Mouse (Mus musculus): Measurements from ENCODE around the gene Ears2. TPM values are rescaled to one million over a fixed set of nuclear protein-coding genes. Genes with fewer than 3 reads are reported as not detected.

The Ears2 gene
- polyA plus RNA-seq, 1 experiment from 2014 or later = 16.5 TPM

DNA sequence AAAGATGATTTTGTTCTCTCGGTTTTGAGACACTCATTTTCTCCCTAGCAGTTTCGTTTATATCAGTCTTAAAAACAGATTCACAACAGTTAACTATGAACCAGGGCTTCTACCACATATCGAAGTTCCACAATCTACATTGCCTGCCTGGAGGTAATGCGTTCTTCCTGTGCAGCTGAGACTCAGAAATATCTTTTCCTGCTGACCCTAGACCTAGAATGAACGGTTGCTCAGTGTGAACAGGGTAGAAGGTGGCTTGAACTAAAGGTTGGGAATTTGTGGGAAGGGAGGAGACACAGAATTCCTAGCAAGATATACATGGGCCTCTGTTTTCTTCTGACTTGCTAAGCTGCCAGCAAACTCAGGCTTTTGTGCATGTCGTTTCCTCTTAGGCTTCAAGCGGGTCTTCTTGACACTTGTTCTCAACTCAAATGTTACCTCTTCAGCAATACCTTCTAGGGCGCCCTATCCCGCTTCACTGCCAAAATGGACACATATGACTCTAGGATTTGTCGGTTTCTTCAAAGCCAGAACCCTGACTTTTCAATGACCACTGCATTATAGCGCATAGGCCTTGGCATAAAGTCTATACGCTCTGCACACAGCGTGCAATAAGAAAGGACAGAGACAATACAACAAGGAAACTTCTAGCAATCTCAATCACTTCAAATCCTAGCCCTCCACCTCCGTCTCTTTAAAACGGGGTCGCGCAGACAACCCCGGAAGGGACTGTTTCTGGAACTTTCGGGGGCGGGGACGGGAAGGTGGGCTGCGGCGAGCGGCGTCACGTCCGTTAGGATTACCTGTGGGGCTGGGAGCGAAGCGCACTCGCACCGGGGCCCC lies 740 bp downstream of the Ears2 start:
- Histone ChIP-seq H3K4me1 (ENCODE audit: insufficient read depth) (0 out of 2 replicates have a peak, but pooled peaks cover 4% of the 10 kb centered on the region), H3K4me2 (peak overlapping the region; percentile 91), H3K4me3 (ENCODE audit: low read depth, low read length) (peak overlapping the region; percentile 100), H3K36me3 (ENCODE audit: insufficient read depth) (peaks cover 37% of the 10 kb centered on the region), H3K27ac (ENCODE audit: low read depth) (peak overlapping the region; percentile 94), H3K27me3 (ENCODE audit: insufficient read depth, low read length) (no peaks in the 10 kb centered on the region), H3K9me3 (ENCODE audit: low read depth, low read length) (no peaks in the 10 kb centered on the region), H3K9ac (peak overlapping the region; percentile 93)
- WGBS = 13% methylated on average over 31 of the region's 31 CpGs
- no peak for TF ChIP-seq CTCF (IDR thresholded peaks at IDR 0.05; ENCODE audit: low read depth)
- ATAC-seq (ENCODE audit: insufficient read depth) = no peak; the same call in 1 of the 2 replicates
- DNase-seq = no peak

DNA sequence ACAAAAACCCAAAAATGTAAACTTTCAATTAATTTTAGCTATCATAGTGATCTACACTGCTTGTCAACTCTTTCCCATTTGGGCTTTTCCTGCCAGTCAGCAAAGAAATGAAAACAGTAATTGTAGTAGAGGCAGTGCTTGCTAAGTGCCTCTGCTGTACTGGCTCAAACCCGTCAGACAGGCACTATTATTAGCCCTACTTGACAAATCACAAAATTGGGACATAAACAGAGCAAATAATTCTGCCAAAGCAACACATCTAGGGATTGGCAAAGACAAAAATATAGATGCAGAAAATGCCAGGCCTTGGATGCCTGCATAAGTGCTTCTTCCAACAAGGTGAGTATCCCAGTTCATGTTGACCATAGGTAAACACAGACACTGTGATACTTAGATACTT lies 1.4 kb downstream of the Ears2 start:
- Histone ChIP-seq H3K36me3 (ENCODE audit: insufficient read depth) (peaks cover 38% of the 10 kb centered on the region), H3K4me3 (ENCODE audit: low read depth, low read length) (peak overlapping the region; percentile 100; the same call in 1 of the 2 replicates), H3K9ac (peak overlapping the region; percentile 93; the same call in 1 of the 2 replicates), H3K27me3 (ENCODE audit: insufficient read depth, low read length) (no peaks in the 10 kb centered on the region), H3K4me2 (peak overlapping the region; percentile 91), H3K4me1 (ENCODE audit: insufficient read depth) (0 out of 2 replicates have a peak, but pooled peaks cover 4% of the 10 kb centered on the region), H3K9me3 (ENCODE audit: low read depth, low read length) (no peaks in the 10 kb centered on the region), H3K27ac (ENCODE audit: low read depth) (peak overlapping the region; percentile 94; the same call in 1 of the 2 replicates)
- DNase-seq = no peak
- no peak for ATAC-seq (ENCODE audit: insufficient read depth)
- WGBS = 51% methylated on average over 1 of the region's 1 CpGs
- no peak for TF ChIP-seq CTCF (IDR thresholded peaks at IDR 0.05; ENCODE audit: low read depth)

DNA sequence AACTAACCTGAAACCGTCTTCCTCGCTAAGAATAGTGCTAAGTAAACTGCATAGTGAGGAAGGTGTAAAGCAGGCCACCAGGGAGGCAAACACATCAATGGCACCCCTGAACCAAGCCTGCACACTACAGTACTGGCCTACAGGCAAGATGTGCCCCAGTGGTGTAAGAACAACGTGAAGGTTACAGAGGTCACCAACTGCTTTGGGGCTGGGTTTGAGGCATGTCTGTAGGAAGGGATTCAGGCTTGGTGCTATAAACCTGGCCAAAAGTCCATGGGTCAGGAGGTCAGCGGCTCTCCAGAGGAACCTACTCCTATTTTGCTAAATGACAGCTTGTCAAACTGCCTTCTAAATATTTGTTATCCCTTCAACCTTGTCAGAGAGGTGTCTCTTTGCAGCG lies 10.4 kb downstream of the Ears2 start:
- no peak for ATAC-seq (ENCODE audit: insufficient read depth)
- no peak for TF ChIP-seq CTCF (IDR thresholded peaks at IDR 0.05; ENCODE audit: low read depth)

DNA sequence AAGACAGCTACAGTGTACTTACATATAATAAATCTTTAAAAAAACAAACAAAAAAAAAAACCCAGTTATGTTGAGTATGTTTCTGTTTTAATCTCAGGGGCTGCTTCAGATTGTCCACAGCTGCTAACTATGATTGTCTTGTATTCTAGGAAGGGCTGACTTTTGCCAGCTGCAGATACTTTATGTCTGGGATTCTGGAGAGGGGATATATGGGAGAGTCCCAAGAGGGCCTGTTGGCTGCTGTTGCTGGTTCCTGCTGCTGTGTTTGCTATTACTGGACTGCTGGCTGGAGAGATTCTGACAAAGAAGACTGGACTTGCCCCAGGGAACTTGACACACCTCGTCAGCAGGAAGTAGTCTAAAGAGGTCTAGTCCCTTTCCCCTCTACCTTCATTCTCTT lies 16.2 kb downstream of the Ears2 start:
- H3K4me1 ChIP-seq (ENCODE audit: insufficient read depth) = no peaks in the 10 kb centered on the region
- no peaks in the 10 kb centered on the region for H3K27me3 ChIP-seq (ENCODE audit: insufficient read depth, low read length)
- DNase-seq = no peak
- no peak overlapping the region for H3K9ac ChIP-seq
- H3K9me3 ChIP-seq (ENCODE audit: low read depth, low read length) = no peaks in the 10 kb centered on the region
- ATAC-seq (ENCODE audit: insufficient read depth) = no peak
- H3K4me3 ChIP-seq (ENCODE audit: low read depth, low read length) = no peak overlapping the region
- WGBS = 76% methylated on average over 1 of the region's 1 CpGs
- TF ChIP-seq CTCF (IDR thresholded peaks at IDR 0.05; ENCODE audit: low read depth) = no peak
- H3K27ac ChIP-seq (ENCODE audit: low read depth) = no peak overlapping the region
- no peak overlapping the region for H3K4me2 ChIP-seq
- H3K36me3 ChIP-seq (ENCODE audit: insufficient read depth) = peaks cover 44% of the 10 kb centered on the region

More for the DNA sequence above, 10.4 kb downstream of the Ears2 start:
- Histone ChIP-seq H3K27ac (ENCODE audit: low read depth) (no peak overlapping the region), H3K27me3 (ENCODE audit: insufficient read depth, low read length) (no peaks in the 10 kb centered on the region), H3K4me2 (no peak overlapping the region), H3K9ac (no peak overlapping the region), H3K9me3 (ENCODE audit: low read depth, low read length) (no peaks in the 10 kb centered on the region), H3K36me3 (ENCODE audit: insufficient read depth) (peaks cover 54% of the 10 kb centered on the region), H3K4me3 (ENCODE audit: low read depth, low read length) (no peak overlapping the region), H3K4me1 (ENCODE audit: insufficient read depth) (no peaks in the 10 kb centered on the region)
- 85% methylated on average over 5 of the region's 5 CpGs for WGBS
- DNase-seq = no peak

DNA sequence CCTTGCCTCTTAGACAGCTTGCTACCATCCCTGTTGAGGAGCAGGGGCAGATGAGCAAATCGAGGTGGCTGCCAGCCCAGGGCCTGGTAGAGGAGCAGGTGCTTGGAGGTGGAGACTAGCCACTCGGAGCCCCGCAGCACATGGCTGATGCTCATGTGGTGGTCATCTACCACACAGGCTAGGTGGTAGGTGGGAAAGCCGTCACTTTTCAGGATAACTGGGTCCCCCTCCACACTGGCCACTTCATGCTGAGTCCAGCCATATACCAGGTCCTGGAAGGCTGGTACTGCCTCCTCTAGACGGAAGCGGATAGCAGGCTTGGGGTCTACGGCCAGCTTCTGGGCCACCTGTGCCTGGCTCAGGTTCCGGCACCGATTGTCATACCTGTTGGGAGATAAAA lies 18.9 kb downstream of the Ears2 start:
- Histone ChIP-seq H3K9me3 (ENCODE audit: low read depth, low read length) (no peaks in the 10 kb centered on the region), H3K4me1 (ENCODE audit: insufficient read depth) (no peaks in the 10 kb centered on the region), H3K4me3 (ENCODE audit: low read depth, low read length) (no peak overlapping the region), H3K9ac (no peak overlapping the region), H3K27me3 (ENCODE audit: insufficient read depth, low read length) (no peaks in the 10 kb centered on the region), H3K27ac (ENCODE audit: low read depth) (no peak overlapping the region), H3K36me3 (ENCODE audit: insufficient read depth) (peaks cover 24% of the 10 kb centered on the region), H3K4me2 (no peak overlapping the region)
- TF ChIP-seq CTCF (IDR thresholded peaks at IDR 0.05; ENCODE audit: low read depth) = no peak
- WGBS = 92% methylated on average over 9 of the region's 9 CpGs
- DNase-seq (no peak), ATAC-seq (ENCODE audit: insufficient read depth) (no peak)

DNA sequence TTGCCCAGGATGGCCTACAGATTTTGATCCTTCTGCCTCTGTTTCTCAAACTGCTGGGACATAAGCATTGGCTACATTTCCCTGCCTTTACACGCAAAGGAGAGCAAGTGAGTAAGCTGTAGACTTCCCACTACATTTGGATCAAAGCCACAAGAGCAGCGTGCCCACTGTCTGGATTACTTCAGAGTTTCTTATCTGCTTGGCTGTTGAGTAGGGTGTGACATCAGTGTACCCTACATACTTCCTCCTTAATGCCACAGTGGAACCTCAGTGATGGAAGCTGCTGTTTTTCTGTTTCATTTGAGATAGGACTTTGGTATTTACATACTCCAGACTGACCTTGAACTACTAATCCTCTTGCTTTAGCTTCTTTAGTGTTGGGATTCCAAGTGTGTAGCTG lies 20.2 kb downstream of the Ears2 start:
- Histone ChIP-seq H3K27ac (ENCODE audit: low read depth) (no peak overlapping the region), H3K9me3 (ENCODE audit: low read depth, low read length) (no peaks in the 10 kb centered on the region), H3K4me3 (ENCODE audit: low read depth, low read length) (no peak overlapping the region), H3K4me2 (no peak overlapping the region), H3K9ac (no peak overlapping the region), H3K36me3 (ENCODE audit: insufficient read depth) (peaks cover 24% of the 10 kb centered on the region), H3K4me1 (ENCODE audit: insufficient read depth) (no peaks in the 10 kb centered on the region), H3K27me3 (ENCODE audit: insufficient read depth, low read length) (no peaks in the 10 kb centered on the region)
- DNase-seq (no peak), ATAC-seq (ENCODE audit: insufficient read depth) (no peak)
- WGBS = 63% methylated on average over 2 of the region's 2 CpGs
- no peak for TF ChIP-seq CTCF (IDR thresholded peaks at IDR 0.05; ENCODE audit: low read depth)

DNA sequence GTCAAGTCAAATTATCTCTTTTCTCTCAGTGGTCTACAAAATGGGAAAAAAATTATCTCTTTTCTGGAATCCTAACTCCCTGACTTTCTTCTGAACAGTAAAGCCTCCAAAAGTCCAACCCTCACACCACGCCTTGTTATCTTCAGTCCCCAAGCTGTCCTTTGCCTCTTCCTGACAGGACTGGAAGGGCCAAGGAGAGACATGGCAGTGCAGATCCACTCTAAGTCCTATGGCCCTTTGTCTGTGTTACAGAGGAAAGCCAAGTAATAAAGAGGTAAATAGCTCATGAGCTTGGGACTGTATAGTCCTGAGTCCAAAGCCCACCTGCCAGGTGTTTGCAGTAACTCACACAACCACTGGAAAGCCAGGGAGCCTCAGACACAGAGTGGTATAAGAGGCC lies 21.4 kb downstream of the Ears2 start:
- DNase-seq (no peak), ATAC-seq (ENCODE audit: insufficient read depth) (peak; percentile 28; the same call in 1 of the 2 replicates)
- Histone ChIP-seq H3K4me1 (ENCODE audit: insufficient read depth) (no peaks in the 10 kb centered on the region), H3K27ac (ENCODE audit: low read depth) (peak overlapping the region; percentile 58; the same call in 1 of the 2 replicates), H3K4me2 (no peak overlapping the region), H3K36me3 (ENCODE audit: insufficient read depth) (peaks cover 18% of the 10 kb centered on the region), H3K27me3 (ENCODE audit: insufficient read depth, low read length) (no peaks in the 10 kb centered on the region), H3K9me3 (ENCODE audit: low read depth, low read length) (no peaks in the 10 kb centered on the region), H3K9ac (no peak overlapping the region), H3K4me3 (ENCODE audit: low read depth, low read length) (no peak overlapping the region)
- WGBS = 64% methylated on average over 1 of the region's 1 CpGs
- TF ChIP-seq CTCF (IDR thresholded peaks at IDR 0.05; ENCODE audit: low read depth) = no peak
